Mouse (Mus musculus) c-Kit-negative CD71-positive TER-119-positive erythroid progenitor cells, embryonic 14.5 days (primary cell): Measurements from ENCODE around the gene Hadhb.
A peak's percentile ranks its signal among the peaks of the same experiment; 100 is the strongest.

Experiments
- DNase-seq: peaks from one replicate; pipeline ENCODE4 v3.0.0-alpha.2; 2013; ENCODE audit warnings: low read depth, low spot score

The Hadhb gene

GRCm38 (mm10) chr5:30127921-30128597 is 27.0 kb upstream of the Hadhb start:
- no peak for DNase-seq

GRCm38 (mm10) chr5:30128680-30129079 is 26.4 kb upstream of the Hadhb start:
- no peak for DNase-seq

GRCm38 (mm10) chr5:30131246-30131645 is 23.8 kb upstream of the Hadhb start:
- DNase-seq = no peak

- no peak for DNase-seq
Observed at GRCm38 (mm10) chr5:30132173-30132572, 22.9 kb upstream of the Hadhb start.

GRCm38 (mm10) chr5:30135711-30136231 is 19.3 kb upstream of the Hadhb start:
- DNase-seq = no peak

GRCm38 (mm10) chr5:30137271-30137670 is 17.8 kb upstream of the Hadhb start:
- no peak for DNase-seq

GRCm38 (mm10) chr5:30138193-30138592 is 16.9 kb upstream of the Hadhb start:
- no peak for DNase-seq

GRCm38 (mm10) chr5:30146526-30146925 is 8.5 kb upstream of the Hadhb start:
- no peak for DNase-seq

GRCm38 (mm10) chr5:30148133-30148920 is 6.7 kb upstream of the Hadhb start:
- DNase-seq = no peak

GRCm38 (mm10) chr5:30152007-30152406 is 3.0 kb upstream of the Hadhb start:
- no peak for DNase-seq

GRCm38 (mm10) chr5:30152413-30152812 is 2.6 kb upstream of the Hadhb start:
- no peak for DNase-seq

- no peak for DNase-seq
Observed at GRCm38 (mm10) chr5:30153222-30153621, 1.8 kb upstream of the Hadhb start.

- DNase-seq = peak; percentile 29
Observed at GRCm38 (mm10) chr5:30154013-30154412, 1.0 kb upstream of the Hadhb start.

GRCm38 (mm10) chr5:30155395-30155792 is 346 bp downstream of the Hadhb start:
- DNase-seq = peak; percentile 24

- DNase-seq = peak; percentile 16
Observed at GRCm38 (mm10) chr5:30155821-30156629, 977 bp downstream of the Hadhb start.

GRCm38 (mm10) chr5:30159601-30160000 is 4.6 kb downstream of the Hadhb start:
- no peak for DNase-seq

- no peak for DNase-seq
Observed at GRCm38 (mm10) chr5:30161836-30162235, 6.8 kb downstream of the Hadhb start.

- DNase-seq = no peak
Observed at GRCm38 (mm10) chr5:30162339-30162738, 7.3 kb downstream of the Hadhb start.

- DNase-seq = no peak
Observed at GRCm38 (mm10) chr5:30165234-30165946, 10.3 kb downstream of the Hadhb start.

GRCm38 (mm10) chr5:30170303-30170940 is 15.4 kb downstream of the Hadhb start:
- no peak for DNase-seq

- DNase-seq = no peak
Observed at GRCm38 (mm10) chr5:30172115-30172514, 17.1 kb downstream of the Hadhb start.
